Mouse (Mus musculus) ES-E14 (cell line): ENCODE data around the gene Tagln.

Experiments used
- CHD2 ChIP-seq: IDR thresholded peaks from 2 replicates; pipeline ENCODE4 v1.6.1; 2014; ENCODE audit warnings: mild to moderate bottlenecking, low read depth, low read length, inconsistent platforms
- HCFC1 ChIP-seq: IDR thresholded peaks from 2 replicates; pipeline ENCODE4 v1.6.1; 2012; ENCODE audit warnings: low read length, inconsistent platforms, borderline replicate concordance; ENCODE audit not compliant: insufficient read depth
- MAFK ChIP-seq: IDR thresholded peaks from 2 replicates; pipeline ENCODE4 v1.6.1; 2014; ENCODE audit warnings: mild to moderate bottlenecking, low read depth, low read length, inconsistent platforms; ENCODE audit not compliant: insufficient read depth
- ZC3H11A ChIP-seq: IDR thresholded peaks from 2 replicates; pipeline ENCODE4 v1.6.1; 2012; ENCODE audit warnings: low read depth, mild to moderate bottlenecking, inconsistent platforms, low read length, borderline replicate concordance

- no peak for TF ChIP-seq ZC3H11A
- no peak for TF ChIP-seq CHD2
- TF ChIP-seq MAFK: no peak
- no peak for TF ChIP-seq HCFC1
Measured at GRCm38 (mm10) chr9:45893681-45894080, 42.2 kb downstream of the Tagln start.
